Mouse (Mus musculus): ENCODE measurements around the gene Aagab.

Aagab gene

GRCm38 (mm10) chr9:63602043-63602939, at the start of gene Aagab, which contains the start of gene Iqch:
Aagab (plus strand) TSS chr9:63602660.
Iqch (minus strand) TSS chr9:63602493.
- DNase-seq (ENCODE audit: low spot score in 2 of 2), result peak; percentile 93 to 95

DNA sequence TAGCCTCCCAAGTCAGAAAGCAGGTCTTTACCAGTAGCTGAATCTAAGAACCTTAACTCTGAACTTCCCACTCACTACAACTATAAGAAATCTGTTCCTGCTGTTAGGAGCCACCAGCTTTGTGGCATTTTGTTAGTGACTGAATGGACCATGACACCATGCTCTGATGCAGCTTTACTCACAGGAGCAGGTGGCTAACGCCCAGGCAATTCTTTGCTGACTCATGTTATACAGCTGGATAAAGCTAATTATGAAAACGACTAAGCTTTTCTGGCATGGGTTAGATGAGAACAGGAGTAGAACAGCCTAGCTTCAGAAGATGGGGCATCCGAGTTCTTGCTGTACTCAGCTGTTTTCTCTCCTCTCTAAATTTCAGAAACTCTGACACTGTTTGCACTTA, 48.8 kb upstream of the Aagab start:
- no peak for DNase-seq (ENCODE audit: low spot score in 2 of 2)

- no peak for DNase-seq (ENCODE audit: low spot score in 2 of 2)
Measured at GRCm38 (mm10) chr9:63555460-63555990, 46.9 kb upstream of the Aagab start.

DNA sequence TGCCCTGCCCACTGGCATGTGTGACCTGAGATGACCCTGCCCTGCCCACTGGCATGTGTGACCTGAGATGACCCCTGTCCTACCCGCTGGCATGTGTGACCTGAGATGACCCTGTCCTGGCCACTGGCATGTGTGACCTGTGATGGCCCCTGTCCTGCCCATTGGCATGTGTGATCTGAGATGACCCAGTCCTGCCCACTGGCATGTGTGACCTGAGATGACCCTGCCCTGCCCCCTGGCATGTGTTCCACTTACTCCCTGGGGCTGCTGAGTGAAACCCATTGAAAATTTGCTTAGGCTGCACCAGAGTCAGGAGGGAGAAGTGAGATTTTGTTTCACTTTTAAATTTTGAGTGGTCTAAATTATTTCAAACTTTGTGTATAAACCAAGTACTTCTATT, 46.1 kb upstream of the Aagab start:
- DNase-seq (ENCODE audit: low spot score in 2 of 2), result no peak

DNA sequence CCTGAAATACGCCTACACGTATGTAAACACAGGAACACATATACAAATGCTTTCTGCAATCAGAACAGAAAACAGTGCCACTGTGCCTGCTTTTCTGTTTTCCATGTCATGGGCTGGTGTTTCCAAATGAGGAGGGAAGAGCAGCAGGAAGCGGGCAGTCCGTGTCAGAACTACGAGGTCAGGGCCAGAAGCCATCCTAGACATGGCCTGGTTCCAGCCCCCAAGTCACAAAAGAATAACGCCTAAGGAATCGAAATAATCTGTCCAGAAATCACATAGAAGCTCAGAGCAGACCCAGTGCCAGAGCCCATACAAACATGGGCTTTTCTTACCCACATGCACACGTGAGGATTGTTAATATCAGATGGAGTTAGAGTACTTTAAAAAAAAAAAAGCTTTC, 45.5 kb upstream of the Aagab start:
- DNase-seq (ENCODE audit: low spot score in 2 of 2), result no peak

DNA sequence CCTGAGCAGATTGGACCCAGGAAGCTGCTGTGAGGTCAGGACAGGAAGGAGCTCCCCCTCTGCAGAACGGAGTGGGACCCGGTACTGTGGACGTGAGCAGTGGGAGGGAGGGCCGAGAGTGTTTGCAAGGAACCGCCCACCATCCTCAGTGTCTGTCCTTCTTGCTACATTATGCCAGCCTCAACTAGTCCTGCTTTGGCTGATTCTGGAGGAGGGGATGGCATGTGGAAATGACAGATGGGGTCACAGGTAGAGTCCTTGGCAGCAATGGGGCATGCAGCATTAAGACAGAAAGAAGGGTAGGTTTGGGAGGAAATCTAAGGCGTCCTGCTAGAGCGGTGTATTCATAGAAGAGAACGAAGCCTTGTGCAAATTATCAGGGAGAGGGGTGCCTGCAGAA, 40.5 kb upstream of the Aagab start:
- DNase-seq (ENCODE audit: low spot score in 2 of 2), result no peak

DNA sequence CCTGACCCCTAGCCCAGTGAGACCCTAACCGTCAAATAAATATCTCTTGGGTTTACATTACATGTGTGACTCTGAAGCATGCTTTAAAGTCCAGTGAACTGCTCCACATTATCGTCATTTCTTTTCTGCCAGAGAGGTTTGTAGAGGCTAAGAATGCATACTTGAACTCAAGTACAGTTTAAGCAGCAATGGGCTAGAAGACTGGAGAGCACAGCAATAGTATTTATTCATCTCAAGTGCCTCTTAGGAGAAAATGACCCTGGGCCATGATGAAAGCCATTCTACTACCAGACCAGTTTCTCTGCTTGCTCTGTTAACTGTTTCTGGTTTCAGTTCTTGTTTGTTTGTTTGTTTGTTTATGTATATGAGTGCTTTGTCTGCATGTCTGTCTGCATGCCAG, 39.0 kb upstream of the Aagab start:
- DNase-seq (ENCODE audit: low spot score in 2 of 2), result no peak

DNA sequence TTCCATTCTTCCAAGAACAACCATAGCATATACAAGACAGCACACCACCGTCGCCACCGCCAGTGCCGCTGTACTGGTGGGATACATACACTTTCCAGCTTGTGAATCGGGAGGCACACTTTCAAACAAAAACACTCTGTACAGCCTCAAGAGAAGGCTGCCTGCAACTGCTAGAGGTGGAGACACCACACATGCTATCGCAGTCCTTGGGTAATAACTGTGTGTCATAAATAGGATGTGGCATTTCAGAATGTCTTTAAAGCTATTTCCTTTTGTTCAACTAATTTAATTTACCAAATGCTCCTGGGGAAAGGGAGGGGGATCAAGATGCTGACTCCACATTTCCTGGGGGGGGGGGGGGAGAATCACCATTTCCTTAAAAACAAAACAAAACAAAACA, 34.1 kb upstream of the Aagab start:
- no peak for DNase-seq (ENCODE audit: low spot score in 2 of 2)

GRCm38 (mm10) chr9:63568808-63569207, 33.7 kb upstream of the Aagab start:
- no peak for DNase-seq (ENCODE audit: low spot score in 2 of 2)

GRCm38 (mm10) chr9:63571895-63572294, 30.6 kb upstream of the Aagab start:
- no peak for DNase-seq (ENCODE audit: low spot score in 2 of 2)

GRCm38 (mm10) chr9:63572874-63573273, 29.6 kb upstream of the Aagab start:
- no peak for DNase-seq (ENCODE audit: low spot score in 2 of 2)

GRCm38 (mm10) chr9:63577469-63577868, 25.0 kb upstream of the Aagab start:
- DNase-seq (ENCODE audit: low spot score in 2 of 2), result no peak

GRCm38 (mm10) chr9:63579644-63580043, 22.8 kb upstream of the Aagab start:
- DNase-seq (ENCODE audit: low spot score in 2 of 2), result no peak

- no peak for DNase-seq (ENCODE audit: low spot score in 2 of 2)
Measured at GRCm38 (mm10) chr9:63580046-63580445, 22.4 kb upstream of the Aagab start.

DNA sequence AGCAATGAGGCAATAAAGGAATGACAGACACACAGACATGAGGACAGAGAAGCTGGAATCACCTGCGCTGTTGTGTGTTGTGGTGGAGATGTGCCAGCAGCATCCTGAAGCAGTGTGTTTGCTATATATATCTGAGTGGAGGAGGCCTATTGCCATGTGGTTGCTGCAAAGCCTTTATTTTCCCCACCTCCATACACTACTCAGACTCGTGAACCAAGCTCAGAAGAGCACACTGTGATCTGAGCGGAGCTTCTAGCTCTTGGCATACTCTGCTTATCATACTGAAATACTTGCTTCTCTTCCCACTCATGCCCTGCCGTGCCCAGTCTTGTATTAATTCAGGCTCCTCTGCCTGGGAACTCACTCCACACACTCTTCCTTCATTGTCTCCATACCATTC, 20.7 kb upstream of the Aagab start:
- no peak for DNase-seq (ENCODE audit: low spot score in 2 of 2)

DNA sequence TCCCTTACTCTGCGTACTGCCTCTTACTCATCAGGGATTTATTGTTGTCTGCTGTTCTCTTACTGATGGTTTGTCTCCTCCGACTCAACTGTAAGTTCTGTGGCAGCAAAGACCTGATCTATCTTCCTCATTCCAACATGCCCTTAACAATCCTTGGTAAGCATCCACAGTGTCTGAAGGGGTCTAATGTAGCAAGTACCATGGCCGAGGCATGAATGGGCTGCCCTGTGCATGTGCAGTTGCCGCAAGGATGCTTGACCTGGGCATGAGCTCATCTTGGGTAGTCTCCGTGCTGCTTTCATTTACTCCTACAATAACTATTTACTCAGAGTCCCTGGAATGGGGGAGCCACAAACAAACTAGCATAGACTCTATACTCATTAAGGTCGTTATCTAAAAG, 17.2 kb upstream of the Aagab start:
- DNase-seq (ENCODE audit: low spot score in 2 of 2), result no peak

- DNase-seq (ENCODE audit: low spot score in 2 of 2), result no peak
Measured at GRCm38 (mm10) chr9:63589209-63589608, 13.3 kb upstream of the Aagab start.

GRCm38 (mm10) chr9:63590592-63590991, 11.9 kb upstream of the Aagab start:
- DNase-seq (ENCODE audit: low spot score in 2 of 2), result no peak

GRCm38 (mm10) chr9:63591661-63592256, 10.7 kb upstream of the Aagab start:
- DNase-seq (ENCODE audit: low spot score in 2 of 2), result no peak

DNA sequence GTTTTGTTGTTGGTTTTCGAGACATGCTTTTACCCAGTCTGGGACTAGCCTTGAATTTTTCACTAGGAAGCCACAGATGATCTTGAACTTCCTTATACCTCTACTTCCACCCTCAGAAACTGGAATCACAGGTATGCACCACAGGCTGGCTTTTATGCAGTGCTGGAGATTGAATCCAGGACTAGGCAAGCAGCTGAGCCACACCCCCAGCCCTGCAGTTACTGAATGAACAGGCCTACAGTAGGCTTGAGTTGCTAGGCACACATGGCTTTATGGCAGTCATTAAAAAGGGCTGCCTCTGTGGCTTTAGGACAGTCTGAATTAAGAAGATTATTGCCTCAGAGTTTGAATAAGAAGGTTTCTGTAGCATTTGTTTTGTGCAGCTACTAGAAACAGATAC, 7.4 kb upstream of the Aagab start:
- no peak for DNase-seq (ENCODE audit: low spot score in 2 of 2)

- no peak for DNase-seq (ENCODE audit: low spot score in 2 of 2)
Measured at GRCm38 (mm10) chr9:63595652-63596051, 6.8 kb upstream of the Aagab start.

DNA sequence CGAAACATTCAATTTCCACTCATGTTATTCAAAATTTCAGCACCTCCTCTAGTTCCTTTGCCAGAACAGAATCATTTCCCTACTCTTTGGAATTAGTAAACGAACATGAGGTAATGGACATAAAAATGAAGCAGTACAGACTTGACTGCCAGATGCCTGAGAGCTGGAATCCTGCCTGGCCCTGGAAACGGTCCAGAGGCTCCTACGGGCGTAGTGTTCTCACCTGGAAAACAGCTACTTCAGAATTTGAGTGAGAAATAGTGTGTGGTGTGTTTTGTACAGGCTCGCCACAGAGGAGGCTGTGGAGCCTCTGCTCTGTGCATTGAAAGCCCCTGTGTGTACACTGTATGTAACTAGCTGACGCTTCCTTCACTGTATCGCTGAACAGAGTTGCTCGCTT, 5.8 kb upstream of the Aagab start:
- no peak for DNase-seq (ENCODE audit: low spot score in 2 of 2)

DNA sequence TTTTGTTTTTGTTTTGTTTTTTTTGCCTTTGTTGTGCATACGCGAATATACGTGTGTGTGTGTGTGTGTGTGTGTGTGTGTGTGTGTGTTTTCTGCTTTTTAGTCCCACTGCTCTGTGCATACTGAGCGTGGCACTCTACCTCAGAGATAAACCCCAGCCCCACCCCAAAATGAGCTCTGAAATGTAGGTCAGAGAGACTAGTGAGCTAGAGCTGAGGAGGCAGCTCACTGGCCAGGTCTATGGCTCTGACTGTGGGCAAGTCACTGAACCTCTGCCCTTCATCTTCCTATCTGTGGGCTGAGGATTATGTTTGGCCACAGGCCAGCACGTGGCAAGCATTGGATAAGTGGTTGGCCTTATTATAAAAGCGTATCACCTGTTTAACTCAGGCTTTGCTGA, 1.4 kb downstream of the Aagab start:
- no peak for DNase-seq (ENCODE audit: low spot score in 2 of 2)

All from frontal cortex, postnatal 14 days (tissue).